Mouse (Mus musculus) lung, embryonic 16.5 days (tissue): ENCODE results near the gene Myo1e. TPM values are rescaled to one million over a fixed set of nuclear protein-coding genes. Genes with fewer than 3 reads are reported as not detected.

Source experiments
- ATAC-seq: fragments of 200-750 bp; cut with Nextera tagmentation; 2 replicates; pipeline ENCODE4 v1.8.0; 2017; ENCODE audit warnings: low read depth, mild to moderate bottlenecking, moderate library complexity
- H3K27ac ChIP-seq: fragments of 300-500 bp; sonication (generic); 2 replicates; pipeline ENCODE4 v1.5.1; 2014; ENCODE audit warnings: mild to moderate bottlenecking, control low read depth, low read length
- H3K27me3 ChIP-seq: fragments of 300-500 bp; sonication (generic); 2 replicates; pipeline ENCODE4 v1.6.1; 2014; ENCODE audit warnings: low read depth, low read length, mixed read lengths; ENCODE audit not compliant: control insufficient read depth, insufficient read depth
- H3K36me3 ChIP-seq: fragments of 300-500 bp; sonication (generic); 2 replicates; pipeline ENCODE4 v1.6.1; 2014; ENCODE audit warnings: low read length; ENCODE audit not compliant: control insufficient read depth, insufficient read depth
- H3K4me1 ChIP-seq: fragments of 300-500 bp; sonication (generic); replicated peaks from 2 replicates; pipeline ENCODE4 v1.6.1; 2014; ENCODE audit warnings: low read length, mixed read lengths; ENCODE audit not compliant: control insufficient read depth, insufficient read depth
- H3K4me2 ChIP-seq: fragments of 300-500 bp; sonication (generic); 2 replicates; pipeline ENCODE4 v1.6.1; 2014; ENCODE audit warnings: low read depth, low read length, control low read depth
- H3K4me3 ChIP-seq: fragments of 300-500 bp; sonication (generic); 2 replicates; pipeline ENCODE4 v1.5.1; 2014; ENCODE audit warnings: mild to moderate bottlenecking, low read length, control low read depth
- H3K9ac ChIP-seq: fragments of 300-500 bp; sonication (generic); 2 replicates; pipeline ENCODE4 v1.6.1; 2014; ENCODE audit warnings: low read length, control low read depth
- H3K9me3 ChIP-seq: fragments of 300-500 bp; sonication (generic); 2 replicates; pipeline ENCODE4 v1.6.1; 2016; ENCODE audit warnings: low read length; ENCODE audit not compliant: control insufficient read depth
- WGBS: fragments of 180-500 bp; shearing (Covaris S2); extraction: QIAGEN DNeasy Blood & Tissue Kit; methylation state at CpG from one replicate; pipeline ENCODE4 v1.1.7; 2014; 5-methylcytosine and 5-hydroxymethylcytosine counted together
- polyA plus RNA-seq: library from polyadenylated mRNA; unstranded; fragments of >200 nt; fragmentation: Nextera tagmentation; extraction: Ambion mirVana; gene quantifications from 2 replicates; pipeline ENCODE4 v1.2.1, GENCODE M21; 2015

Myo1e gene
- polyA plus RNA-seq, 1 experiment from 2014 or later = 46.2 TPM

DNA sequence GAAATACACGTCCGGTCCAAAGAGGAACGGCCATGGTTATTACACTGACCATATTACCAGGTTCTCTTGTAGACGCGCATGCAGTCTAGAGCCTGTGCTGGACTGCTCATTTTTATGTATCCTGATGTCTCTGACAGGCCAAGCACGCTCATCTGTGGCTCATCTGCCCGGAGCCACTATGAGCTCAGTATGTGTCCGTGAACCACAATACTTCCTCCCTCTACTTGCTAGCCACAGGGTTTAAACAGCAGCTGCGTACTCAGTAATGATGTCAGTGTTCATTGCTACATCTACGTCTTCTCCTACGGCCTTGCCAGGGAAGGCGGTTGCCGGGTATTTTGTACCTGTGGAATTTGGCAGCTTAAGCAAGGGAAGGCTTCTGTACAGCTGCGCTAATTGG lies 4.5 kb downstream of the Myo1e start:
- no peak for ATAC-seq
- no peaks in the 10 kb centered on the region for H3K36me3 ChIP-seq
- peaks cover 23% of the 10 kb centered on the region for H3K4me1 ChIP-seq
- H3K9ac ChIP-seq = 0 out of 2 replicates have a peak overlapping the region, but pooled peaks have one; percentile 8
- WGBS = 75% methylated on average over 14 of the region's 14 CpGs
- no peak overlapping the region for H3K4me2 ChIP-seq
- H3K27me3 ChIP-seq = no peaks in the 10 kb centered on the region
- no peaks in the 10 kb centered on the region for H3K9me3 ChIP-seq
- H3K27ac ChIP-seq = no peak overlapping the region
- H3K4me3 ChIP-seq = no peak overlapping the region

DNA sequence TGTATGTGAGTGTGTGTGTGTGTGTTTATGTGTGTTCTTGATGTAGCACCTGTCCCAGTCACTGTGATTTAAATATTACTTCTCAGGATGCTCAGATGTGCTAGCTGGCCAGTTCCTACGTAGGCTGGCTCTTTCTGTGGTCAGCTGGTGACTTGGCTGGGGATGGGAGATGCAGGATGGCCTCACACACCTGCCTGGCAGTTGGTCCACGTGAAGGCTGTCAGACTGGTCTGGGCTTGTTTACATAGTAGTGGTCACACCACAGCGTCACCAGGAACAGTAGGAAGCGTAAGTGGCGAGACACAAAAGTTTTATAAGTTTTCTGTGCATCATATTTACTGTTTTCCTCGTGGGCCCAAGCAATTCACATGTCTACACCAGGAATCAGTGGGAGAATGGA lies 9.4 kb downstream of the Myo1e start:
- no peak overlapping the region for H3K9ac ChIP-seq
- H3K27me3 ChIP-seq = no peaks in the 10 kb centered on the region
- ATAC-seq = no peak
- H3K9me3 ChIP-seq = no peaks in the 10 kb centered on the region
- WGBS = 47% methylated on average over 6 of the region's 6 CpGs
- H3K27ac ChIP-seq = no peak overlapping the region
- H3K4me3 ChIP-seq = no peak overlapping the region
- H3K36me3 ChIP-seq = no peaks in the 10 kb centered on the region
- no peak overlapping the region for H3K4me2 ChIP-seq
- H3K4me1 ChIP-seq = peaks cover 25% of the 10 kb centered on the region

DNA sequence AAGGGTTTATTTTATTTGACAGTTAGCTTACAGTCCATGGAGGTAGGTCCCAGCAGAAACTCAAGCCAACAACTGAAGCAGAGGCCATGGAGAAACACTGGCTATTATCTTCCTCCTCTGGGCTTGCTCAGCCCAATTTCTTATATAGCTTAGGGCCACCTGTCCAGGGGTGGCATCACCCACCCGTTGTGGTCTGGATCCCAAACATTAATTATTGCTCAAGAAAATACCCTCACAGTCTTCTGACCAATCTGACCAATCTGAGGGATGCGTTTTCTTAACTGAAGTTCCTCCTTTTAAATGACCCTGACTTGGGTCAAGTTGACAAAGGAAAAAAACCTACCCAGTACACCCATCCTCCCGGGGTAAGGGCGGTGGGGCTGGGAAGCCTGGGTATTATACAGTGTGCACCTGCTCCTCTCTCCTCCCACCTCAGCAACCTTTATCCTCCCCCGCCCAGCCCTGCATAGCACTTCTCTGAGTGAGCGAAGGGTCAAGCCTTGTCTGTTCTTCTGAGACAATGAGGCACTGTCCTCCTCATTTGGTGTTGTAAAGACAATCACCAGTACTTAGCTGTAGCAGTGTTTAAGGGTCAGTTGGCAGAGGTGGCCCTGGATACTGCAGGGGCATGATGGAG lies 12.3 kb downstream of the Myo1e start:
- no peak overlapping the region for H3K4me3 ChIP-seq
- 66% methylated on average over 6 of the region's 6 CpGs for WGBS
- H3K36me3 ChIP-seq = no peaks in the 10 kb centered on the region
- no peak for ATAC-seq
- no peak overlapping the region for H3K27ac ChIP-seq
- H3K27me3 ChIP-seq = no peaks in the 10 kb centered on the region
- H3K9me3 ChIP-seq = no peaks in the 10 kb centered on the region
- no peak overlapping the region for H3K9ac ChIP-seq
- H3K4me1 ChIP-seq = peaks cover 36% of the 10 kb centered on the region
- no peak overlapping the region for H3K4me2 ChIP-seq

DNA sequence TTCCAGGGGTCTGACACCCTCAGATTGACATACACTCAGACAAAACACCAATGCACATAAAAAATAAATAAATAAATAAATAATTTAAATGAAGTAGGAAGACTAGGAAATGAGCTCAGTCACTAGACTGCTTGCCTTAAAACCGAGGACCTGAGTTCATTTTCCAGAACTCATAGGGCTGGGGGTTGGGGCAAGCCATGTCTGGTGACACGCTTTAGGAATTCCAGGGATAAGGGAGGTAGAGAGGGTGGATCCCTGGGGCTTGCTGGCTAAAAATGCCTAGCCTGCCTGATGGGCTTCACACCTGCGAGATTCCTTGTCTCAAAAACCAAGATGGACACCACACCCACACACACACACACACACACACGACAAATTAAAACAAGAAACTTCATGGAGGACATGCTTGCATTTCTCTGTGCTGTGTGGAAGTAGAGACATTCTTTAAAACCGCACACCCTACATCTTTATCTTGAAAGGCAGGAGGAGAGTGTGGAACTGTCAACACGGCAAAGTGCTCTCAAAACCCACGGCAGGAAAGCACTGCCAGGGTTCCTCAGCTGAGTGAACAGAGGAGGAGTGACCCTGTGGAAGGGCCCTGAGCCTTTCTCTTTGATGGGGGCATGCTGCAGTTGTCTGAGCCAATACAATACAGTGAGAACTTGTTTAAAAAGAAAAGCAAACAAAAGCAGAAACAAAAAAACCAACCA lies 13.5 kb downstream of the Myo1e start:
- Histone ChIP-seq H3K27me3 (no peaks in the 10 kb centered on the region), H3K27ac (peak overlapping the region; percentile 70), H3K9me3 (no peaks in the 10 kb centered on the region), H3K4me1 (peaks cover 36% of the 10 kb centered on the region), H3K4me2 (no peak overlapping the region), H3K9ac (no peak overlapping the region), H3K4me3 (no peak overlapping the region), H3K36me3 (no peaks in the 10 kb centered on the region)
- WGBS = 39% methylated on average over 7 of the region's 7 CpGs
- peak; percentile 83 for ATAC-seq

DNA sequence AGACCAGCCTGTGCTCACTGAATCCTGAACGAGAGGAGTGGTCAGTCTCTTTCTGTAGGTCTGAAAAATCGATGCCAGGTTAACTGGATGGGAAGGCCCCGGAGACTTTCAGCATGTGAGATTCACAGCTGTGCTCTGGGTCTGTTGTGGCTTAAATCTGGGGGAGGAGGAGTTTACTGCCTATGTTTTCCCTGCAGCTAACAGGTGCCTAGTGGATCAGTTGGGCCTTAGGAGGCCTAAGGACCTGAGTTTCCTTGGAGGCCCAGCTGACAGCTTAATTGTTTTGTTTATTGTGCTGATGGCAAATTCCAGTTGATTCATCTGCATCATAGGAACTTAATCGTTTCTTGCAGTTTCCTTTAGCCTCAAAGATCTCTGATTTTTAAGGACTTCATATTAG lies 16.0 kb downstream of the Myo1e start:
- Histone ChIP-seq H3K4me3 (no peak overlapping the region), H3K9me3 (no peaks in the 10 kb centered on the region), H3K27me3 (no peaks in the 10 kb centered on the region), H3K4me1 (peaks cover 31% of the 10 kb centered on the region), H3K36me3 (no peaks in the 10 kb centered on the region), H3K4me2 (no peak overlapping the region), H3K27ac (no peak overlapping the region), H3K9ac (no peak overlapping the region)
- 77% methylated on average over 4 of the region's 4 CpGs for WGBS
- ATAC-seq = no peak

DNA sequence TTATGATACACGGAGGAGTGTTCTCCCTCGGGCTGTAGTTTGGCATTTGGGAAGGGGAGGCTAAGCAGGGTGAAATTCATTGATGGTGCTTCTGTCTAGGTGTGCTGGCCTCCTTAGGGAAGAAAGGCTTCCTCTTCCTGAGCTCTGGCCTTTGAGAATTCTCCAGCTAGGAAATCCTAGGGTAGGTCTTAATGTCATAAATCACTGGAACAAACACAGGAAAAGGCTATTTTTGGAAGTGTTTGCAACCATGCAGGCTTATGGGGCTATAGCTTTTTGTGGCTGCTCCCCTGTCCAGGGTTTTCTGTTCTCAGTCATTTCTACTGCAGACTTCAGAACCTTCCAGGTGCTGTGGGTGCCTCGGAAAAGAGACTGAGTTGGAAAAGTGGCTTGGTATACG lies 16.9 kb downstream of the Myo1e start:
- Histone ChIP-seq H3K4me3 (no peak overlapping the region), H3K27ac (no peak overlapping the region), H3K9ac (no peak overlapping the region), H3K27me3 (no peaks in the 10 kb centered on the region), H3K9me3 (no peaks in the 10 kb centered on the region), H3K36me3 (no peaks in the 10 kb centered on the region), H3K4me1 (peaks cover 39% of the 10 kb centered on the region), H3K4me2 (no peak overlapping the region)
- WGBS = 57% methylated on average over 4 of the region's 4 CpGs
- no peak for ATAC-seq

DNA sequence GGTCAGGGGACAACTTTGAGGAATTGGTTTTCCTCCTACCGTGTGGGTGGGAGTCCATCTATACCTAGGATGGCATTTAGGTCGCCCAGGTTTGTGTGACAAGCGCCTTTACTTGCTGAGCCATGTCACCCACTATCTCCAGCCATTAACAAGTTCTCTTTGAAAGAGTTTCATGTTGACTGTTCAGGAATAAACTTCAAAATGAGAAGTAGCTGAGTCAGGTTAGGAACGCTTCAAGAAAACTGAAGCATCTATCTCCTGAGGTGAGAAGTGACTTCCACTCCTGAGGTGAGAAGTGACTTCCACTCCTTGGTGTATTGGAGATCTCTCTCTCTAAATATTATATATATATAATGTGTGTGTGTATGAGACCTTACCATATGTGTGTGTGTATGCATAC lies 19.2 kb downstream of the Myo1e start:
- H3K9ac ChIP-seq = no peak overlapping the region
- H3K9me3 ChIP-seq = no peaks in the 10 kb centered on the region
- no peaks in the 10 kb centered on the region for H3K27me3 ChIP-seq
- H3K27ac ChIP-seq = no peak overlapping the region
- no peak for ATAC-seq
- no peak overlapping the region for H3K4me2 ChIP-seq
- peaks cover 30% of the 10 kb centered on the region for H3K4me1 ChIP-seq
- no peaks in the 10 kb centered on the region for H3K36me3 ChIP-seq
- H3K4me3 ChIP-seq = no peak overlapping the region
- 79% methylated on average over 4 of the region's 4 CpGs for WGBS

DNA sequence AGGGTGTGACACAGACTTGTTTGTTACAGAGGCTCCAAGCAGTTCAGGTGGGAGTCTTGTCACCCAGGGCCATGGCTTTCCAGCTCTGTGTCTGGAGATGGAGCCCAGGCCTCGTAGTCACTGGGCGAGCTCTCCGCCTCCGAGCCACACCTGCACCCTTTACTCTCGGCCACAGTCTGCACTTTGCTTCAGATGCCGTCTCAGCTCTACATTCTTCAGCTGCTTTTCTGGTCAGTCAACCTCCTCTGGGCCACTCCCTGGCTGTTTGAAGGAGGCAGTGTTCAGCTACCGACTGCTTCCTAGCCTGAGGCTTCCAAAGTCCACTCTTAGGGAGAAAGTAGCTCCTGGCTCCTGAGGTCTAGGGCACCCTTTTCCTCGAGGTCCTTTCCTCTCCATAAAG lies 22.7 kb downstream of the Myo1e start:
- Histone ChIP-seq H3K4me3 (no peak overlapping the region), H3K4me2 (0 out of 2 replicates have a peak overlapping the region, but pooled peaks have one; percentile 19), H3K4me1 (peaks cover 17% of the 10 kb centered on the region), H3K27ac (peak overlapping the region; percentile 63), H3K27me3 (no peaks in the 10 kb centered on the region), H3K36me3 (no peaks in the 10 kb centered on the region), H3K9me3 (no peaks in the 10 kb centered on the region), H3K9ac (no peak overlapping the region)
- 54% methylated on average over 8 of the region's 8 CpGs for WGBS
- ATAC-seq = peak; percentile 89

DNA sequence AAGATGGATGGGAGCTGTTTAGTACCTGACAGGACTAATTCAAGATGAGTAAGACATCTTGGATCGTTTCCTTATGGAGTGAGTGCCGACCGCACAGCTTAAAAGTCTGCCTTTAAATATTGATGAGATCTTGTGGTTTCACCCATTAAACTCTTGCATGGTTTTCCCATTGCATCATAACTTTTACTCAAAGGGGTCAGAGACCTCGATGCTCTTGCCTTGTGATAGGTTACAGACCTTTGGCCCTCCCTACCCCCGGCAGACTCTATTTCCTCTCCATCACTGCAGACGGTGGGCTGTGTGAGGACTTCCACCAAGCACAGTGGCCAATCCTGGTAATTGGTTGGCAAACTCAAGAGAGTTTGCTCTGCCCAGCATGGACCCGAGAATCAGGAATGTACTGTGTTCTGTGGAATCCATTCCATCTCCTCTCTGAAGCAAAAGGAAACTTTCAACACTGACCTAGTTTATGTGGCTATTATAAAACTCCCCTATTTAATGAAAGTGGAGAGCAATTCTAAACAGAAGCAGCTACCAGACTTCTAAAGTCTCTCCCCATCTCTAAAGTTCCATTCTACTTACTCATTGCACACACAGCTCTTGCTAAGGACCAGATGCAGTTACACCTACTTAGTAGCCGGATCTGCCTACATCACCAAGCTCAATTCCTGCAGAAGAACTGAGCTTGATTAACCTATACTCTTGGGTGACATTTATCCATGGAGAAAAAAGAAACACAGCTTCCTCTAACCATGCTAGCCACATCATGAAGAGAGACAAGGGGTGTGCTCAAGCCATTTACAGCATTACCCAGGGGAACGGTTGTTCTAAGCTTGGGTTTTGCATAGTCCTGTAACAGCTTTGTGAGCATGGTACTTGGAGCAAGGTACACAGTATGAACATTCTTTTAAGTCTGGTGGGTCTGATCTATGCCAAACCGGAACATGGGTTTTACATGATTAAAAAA lies 25.2 kb downstream of the Myo1e start:
- WGBS = 72% methylated on average over 10 of the region's 10 CpGs
- H3K27me3 ChIP-seq = no peaks in the 10 kb centered on the region
- H3K27ac ChIP-seq = no peak overlapping the region
- H3K9ac ChIP-seq = no peak overlapping the region
- no peak overlapping the region for H3K4me2 ChIP-seq
- H3K9me3 ChIP-seq = no peaks in the 10 kb centered on the region
- peaks cover 32% of the 10 kb centered on the region for H3K4me1 ChIP-seq
- H3K4me3 ChIP-seq = no peak overlapping the region
- ATAC-seq = no peak
- no peaks in the 10 kb centered on the region for H3K36me3 ChIP-seq
